Mouse (Mus musculus) heart, adult 18-20 months (tissue): ENCODE results near the gene Nos2. TPM values are rescaled to one million over a fixed set of nuclear protein-coding genes. Genes with fewer than 3 reads are reported as not detected.
A peak's percentile ranks its signal among the peaks of the same experiment; 100 is the strongest.

ENCODE experiments used
- DNase-seq, 2 experiments: peaks; one replicate each; pipeline ENCODE4 v3.0.0; 2021 to 2022; ENCODE audit warnings: mixed read lengths in 1 of 2
- total RNA-seq, 2 experiments: library from RNA; stranded (reverse); gene quantifications; 2 replicates each; pipeline ENCODE4 v1.2.3; 2021

Gene Nos2
- total RNA-seq, 2 experiments from 2014 or later, result 3.3 to 6.3 TPM

DNA sequence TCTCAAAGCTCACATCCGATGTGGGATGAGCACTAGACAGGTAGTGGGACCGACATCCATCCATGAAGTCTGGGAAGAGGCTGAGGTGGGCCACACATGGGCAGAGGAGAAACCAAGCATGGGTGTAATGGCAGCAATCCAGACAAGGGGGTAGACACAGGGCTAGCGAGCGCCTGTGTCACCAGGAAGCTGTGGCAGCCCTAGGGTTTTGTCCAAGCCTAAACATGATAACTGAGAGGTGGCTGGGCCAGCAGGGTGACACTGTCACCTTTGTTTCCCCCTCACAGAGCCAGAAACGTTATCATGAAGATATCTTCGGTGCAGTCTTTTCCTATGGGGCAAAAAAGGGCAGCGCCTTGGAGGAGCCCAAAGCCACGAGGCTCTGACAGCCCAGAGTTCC, 38.8 kb downstream of the Nos2 start:
- no peak for DNase-seq

DNA sequence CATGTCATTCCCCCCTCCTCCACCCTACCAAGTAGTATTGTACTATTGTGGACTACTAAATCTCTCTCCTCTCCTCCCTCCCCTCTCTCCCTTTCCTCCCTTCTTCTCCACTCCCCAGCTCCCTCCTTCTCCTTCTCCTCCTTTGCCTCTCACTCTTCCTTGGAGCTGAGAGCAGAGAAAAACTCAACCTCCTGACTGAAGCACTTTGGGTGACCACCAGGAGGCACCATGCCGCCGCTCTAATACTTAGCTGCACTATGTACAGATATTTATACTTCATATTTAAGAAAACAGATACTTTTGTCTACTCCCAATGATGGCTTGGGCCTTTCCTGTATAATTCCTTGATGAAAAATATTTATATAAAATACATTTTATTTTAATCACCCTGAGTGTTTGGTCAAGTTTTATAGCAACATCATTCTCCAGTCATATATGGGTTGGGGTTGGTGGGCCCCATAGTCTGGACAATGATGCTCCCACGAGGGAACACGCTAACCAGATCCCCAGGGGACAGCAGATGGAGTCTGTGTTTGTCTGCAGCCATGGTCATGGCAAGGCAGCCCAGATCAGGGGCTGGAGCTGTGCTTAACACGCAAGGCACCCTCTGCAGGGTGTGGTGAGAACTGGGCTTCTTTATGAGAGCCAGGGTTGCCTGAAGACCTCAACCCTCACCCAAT, 39.4 kb downstream of the Nos2 start:
- peak in 1 of 2 experiments; percentile 44 for DNase-seq

DNA sequence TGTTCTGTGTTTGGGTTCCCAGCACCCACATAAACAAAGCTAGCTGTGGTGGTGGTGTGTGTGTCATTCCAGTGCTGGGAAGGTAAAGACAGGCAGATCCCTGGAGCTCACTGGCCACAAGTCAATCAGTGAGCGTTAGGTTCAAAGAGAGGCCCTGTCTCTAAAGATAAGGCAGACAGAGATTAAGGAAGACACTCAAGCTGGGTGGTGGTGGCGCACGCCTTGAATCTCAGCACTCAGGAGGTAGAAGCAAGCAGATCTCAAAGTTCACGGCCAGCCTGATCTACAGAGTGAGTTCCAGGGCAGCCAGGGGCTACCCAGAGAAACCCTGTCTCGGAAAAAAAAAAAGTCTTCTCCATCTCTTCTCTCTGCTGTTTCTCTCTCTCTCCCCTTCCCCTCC, 40.6 kb downstream of the Nos2 start:
- no peak for DNase-seq

DNA sequence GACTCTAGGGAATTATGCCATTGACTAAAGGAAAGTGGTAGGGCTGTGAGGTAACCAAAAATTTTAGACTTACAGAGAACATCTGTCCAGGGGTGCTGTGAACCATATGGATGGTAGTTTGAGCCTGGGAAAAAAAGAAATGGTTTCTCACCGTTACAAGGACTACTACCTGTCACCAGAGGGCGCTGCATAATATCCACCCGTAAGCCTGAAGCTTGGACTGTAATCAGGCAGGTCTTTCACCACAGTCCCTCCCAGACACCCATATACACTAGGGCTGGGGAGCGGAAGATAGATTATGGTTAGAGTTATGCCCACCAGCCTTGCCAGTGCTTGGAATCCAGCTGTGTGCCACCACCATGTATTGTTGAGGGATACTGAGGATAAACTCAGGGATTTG, 46.8 kb downstream of the Nos2 start:
- peak; percentile 33 to 69 for DNase-seq

DNA sequence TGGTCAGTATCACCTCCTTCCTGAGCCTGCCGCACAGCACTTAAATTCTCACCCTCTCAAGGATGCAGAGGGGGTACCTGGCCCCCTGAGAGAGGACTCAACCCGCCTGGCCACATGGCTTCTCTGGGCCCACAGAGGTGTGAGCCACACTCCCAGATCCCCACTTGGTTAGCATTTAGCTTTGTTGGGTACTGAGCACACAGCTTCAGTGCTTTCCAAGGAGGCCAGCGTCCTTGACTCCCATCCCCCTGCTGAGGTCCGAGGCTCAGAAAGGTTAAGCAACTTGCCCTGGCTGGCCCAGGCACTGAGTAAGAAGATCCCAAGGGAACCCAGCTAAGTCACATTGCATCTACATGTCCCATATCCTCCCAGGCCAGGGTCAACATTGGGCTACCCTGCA, 47.5 kb downstream of the Nos2 start:
- no peak for DNase-seq

DNA sequence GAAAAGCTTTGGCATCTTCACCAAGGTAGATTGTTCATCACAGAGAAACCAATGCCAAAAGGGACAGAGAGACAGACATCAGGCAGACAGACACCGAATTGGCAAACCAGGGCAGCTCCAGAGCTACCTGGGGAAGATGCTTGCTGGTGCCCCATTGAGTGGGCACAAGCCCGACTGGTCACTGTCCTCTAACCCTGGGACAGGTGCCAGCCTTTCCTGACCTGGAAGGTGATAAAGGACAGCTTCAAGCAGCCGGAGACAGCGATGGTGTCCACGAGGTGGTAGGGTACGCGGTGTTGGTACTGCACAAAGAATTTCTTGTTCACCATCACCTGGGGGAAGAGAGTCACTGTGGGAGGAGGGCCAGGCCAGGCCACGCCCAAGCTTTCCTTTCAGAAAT, 50.5 kb downstream of the Nos2 start:
- no peak for DNase-seq

DNA sequence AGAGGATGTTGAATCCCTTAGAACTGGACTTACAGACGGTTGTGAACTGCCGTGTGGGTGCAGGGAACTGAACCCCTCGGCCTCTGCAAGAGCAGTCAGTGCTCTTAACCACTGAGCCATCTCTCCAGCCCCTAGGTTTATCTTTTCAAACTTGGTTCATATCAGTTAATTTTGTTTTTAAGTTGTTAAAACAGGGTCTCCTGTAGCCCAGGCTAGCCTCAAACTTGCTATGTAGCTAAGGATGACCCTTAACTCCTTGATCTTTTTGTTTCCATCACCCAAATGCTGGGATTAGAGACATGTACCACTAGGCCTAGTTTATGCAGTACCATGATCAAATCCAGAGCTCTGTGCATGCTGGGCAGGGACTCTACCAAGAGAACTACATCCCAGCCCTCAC, 51.2 kb downstream of the Nos2 start:
- no peak for DNase-seq

DNA sequence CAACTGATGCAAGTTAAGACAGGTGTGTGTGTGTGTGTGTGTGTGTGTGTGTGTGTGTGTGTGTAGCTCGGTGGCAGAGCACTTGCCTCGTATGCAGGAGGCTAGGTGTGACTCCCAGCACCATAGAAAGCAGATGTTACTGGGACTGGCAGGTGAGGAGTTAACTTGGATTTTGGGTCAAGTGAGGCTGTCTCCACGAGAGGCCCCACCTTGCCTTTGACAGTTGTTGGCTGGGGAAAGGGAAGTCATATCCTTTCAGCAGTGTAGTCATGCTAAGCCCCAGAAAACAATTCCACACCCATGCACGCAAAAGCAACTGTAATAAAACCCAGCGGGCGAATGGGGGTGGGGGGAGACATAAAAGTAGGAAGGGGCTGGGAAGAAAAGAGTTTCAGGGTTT, 51.7 kb downstream of the Nos2 start:
- DNase-seq, result no peak

DNA sequence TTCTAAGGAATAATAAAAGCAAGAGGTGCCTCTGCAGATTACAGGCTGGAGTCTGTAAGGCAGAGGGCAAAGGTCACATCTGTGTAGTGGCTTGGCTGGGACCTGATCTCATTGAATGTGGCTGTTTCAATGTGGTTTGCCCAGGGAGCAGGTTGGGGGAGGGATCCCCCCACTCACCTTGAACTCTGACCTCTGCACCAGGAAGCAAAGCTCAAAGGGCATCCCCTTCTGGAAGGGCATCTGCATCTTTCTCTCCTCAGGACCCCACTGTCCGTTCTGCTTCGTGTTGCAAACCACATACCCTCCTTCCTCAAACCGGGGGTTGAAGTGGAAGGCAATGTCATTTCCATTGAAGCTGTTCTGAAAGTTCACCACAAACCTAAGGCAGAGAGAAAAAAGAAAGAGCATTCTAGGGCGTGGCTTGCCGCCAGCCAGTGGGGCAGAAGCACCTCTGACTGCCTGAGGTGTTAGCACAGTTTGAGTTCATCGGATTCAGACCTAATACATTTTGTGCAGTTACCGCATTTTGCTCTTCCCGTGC, 52.3 kb downstream of the Nos2 start:
- DNase-seq, result no peak

DNA sequence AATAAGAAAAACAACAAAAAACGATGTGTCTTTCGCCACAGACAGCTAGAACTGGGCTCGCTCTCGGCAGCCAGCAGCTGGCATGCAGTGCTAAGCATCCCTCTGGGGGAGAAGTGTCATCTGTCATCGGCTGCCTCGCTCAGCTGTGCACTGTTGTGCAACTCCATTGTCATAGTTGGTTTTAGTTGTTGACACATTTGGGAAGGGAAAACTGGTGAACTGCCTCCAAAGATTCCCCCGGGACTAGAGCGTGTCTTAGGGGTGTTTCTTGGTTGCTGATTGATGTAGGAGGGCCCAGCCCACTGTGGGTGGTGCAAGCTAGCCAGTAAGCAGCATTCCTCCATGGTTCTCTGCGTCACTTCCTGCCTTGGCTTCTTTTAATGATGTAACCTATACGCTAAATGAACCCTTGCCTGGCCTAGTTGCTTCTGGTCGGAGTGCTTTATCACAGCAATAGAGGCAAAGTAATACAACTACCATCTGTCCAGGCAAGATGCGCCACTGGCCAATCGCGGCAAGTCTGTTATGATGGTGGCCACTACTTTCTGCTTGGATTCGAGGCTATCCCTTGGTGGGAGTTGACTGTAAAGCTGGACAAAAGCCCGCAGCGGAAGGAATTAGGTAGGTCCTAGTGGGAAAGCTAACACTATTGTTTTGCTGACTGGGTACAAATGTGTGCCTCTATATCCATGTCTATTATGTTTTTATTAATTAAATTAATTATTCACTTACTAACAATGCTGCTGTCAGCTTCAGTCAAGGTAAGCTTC, 53.0 kb downstream of the Nos2 start:
- peak; percentile 73 to 83 for DNase-seq

DNA sequence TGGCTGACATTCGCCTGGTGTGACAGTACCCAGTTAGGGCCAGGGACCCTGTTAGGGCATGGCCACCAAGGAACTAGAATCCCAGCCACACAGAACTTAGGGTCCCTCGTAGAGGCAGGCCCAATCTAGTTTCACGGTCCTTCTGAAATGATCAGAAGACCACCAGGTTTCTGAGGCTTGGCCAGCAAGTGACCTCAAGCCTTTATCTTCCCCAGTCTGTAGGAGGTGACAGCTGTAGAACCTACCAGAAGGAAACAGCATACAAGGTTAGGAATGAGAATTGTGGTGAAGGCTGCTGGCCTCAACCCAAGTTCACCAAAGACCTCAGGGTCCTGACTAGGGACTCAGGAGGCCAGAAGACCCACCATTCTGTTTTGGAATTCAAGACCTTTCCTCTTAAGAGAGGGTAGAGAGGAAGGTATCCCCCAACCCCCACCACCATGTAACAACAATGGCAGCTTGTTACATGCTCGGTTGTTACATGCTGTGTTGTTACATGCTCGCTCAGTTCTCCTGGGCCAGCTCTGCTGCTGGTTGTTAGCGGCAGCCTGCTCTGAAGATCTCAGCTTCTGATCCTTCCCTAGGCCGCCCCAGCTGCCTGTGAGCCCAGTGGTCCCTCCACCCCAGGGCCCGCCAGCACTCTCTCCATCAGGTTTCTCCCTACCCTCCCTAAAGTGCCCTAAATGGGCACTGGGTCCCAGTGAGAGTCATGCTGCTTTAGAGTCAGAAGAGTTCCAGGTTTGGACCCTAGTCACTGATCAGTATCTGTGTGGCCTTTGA, 56.3 kb downstream of the Nos2 start:
- no peak for DNase-seq

DNA sequence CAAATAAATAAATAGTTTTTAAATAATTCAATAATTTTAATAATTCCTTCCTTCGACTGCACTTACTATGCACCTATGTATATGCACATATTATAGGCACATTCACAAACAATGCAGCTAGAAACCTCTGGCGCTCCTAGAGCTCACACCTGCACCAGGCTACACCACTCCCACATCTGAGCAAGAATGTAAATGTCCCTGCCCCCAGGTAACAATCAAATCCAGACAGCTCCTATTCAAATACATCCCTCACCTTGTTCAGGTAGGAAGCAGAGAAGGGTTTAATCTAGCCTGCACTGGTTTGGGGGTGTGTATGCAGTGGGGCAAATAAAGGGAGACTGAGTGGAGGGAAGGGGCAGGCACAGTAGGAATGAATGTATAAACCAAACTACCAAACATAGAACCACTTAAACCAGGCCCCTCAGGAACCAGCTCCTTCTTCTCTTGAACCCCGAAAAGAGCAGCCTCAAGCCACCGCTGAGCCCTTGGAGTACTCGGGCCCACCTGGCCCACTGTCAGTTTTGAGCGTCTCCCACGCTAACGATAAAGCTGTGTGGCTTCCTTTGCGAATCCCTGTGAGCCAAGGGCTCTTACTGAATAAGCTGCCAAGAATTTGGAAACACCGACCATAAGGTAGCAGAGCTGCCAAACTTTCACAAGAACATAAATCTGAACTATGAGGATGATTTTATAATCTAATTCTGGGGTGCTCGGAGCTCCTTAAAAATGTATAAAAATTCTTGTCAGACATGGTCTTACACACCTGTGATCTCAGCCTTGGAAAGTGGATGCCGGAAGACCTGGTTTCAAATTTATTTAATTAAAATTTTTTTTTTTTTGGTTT, 57.8 kb downstream of the Nos2 start:
- DNase-seq, result no peak

DNA sequence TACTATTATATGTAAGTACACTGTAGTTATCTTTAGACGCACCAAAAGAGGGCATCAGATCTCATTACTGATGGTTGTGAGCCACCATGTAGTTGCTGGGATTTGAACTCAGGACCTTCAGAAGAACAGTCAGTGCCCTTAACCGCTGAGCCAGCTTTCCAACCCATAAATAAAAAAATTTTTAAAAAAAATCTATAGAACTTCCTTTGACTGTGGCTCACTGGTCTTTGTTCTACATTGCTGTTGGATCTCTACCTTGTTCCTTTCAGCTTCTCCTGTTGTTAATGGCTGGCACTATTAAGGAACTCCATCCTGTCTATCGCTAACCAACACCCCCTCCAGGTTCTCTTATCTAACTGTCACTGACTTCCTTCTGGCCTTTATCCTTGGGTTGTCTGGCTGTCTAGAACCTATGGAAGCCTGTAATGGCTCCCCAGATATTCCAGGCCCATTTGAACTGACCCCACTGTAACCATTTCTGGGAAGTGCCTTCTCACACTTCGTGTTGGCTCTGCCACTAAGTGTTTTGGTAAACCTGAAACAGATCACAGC, 59.6 kb downstream of the Nos2 start:
- DNase-seq, result no peak

DNA sequence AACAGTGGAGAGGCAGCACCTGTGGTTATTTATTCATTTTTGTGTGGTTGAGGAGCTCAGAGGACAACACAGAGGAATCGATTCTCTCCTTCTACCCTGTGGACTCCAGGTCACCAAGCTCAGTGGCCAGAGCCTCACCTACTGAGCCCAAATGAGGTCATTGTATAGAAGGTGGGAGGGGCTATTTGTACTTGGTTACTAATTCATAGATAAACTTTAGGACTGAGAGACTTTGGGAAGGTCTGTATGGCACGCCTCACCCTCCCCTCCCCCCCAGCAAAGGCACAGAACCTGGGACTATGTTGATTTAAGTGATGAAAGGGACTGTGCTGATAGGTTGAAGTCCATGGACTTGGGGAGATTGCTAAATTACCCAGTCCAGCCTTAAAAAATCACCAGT, 61.5 kb downstream of the Nos2 start:
- no peak for DNase-seq

DNA sequence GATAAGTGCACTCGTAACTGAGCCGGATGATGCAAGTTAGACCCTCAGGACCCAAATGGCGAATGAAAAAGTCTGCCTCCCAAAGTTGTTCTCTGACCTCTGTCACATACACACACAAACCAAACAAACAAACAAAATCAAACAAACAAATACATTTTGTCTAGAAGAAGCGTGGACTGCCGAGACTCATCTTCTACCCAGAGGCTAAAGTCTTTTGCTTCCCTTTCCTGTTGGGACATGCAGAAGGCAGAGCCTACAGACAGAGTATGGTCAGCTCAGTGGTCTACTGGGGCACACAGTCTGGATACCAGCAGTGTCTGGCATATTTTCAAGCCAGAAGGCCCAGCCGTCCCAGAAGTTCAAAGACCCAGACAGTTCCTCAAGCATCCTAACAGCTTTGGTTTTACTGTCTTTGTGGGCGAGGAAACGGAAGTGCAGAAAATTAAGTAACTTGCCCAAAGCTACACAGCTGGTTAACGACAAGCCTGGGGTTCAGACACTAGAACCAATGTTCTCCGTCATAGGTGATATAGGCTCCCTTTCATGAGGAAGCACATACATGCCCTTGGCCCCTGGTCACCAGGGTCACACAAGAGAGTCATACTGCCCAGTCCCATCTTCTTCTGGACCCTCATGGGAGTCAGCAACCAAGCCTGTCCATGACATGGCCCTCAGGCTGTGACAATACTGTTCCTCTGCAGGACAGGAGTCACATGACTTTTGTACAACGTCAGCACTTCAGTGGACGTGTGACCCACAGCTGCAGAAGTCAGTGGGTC, 62.1 kb downstream of the Nos2 start:
- peak; percentile 30 to 34 for DNase-seq

DNA sequence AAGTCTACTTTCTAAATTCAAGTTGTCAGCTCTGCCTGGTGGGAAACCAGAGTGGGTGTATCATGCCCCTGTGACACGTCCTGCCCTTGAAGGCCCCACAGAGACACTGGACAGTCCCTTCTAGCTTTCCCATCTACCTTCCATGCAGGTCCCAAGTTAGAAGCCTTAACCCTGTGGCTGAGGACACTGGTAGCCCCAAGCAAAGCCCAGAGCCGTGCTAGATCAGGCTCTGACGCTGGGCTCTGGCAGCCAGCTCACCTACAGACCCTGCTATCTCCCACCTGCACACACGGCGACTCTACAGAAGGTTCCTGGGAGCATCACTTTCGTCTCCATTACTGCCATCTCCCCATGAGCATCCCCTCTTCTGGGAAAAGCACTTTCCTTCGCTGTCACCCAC, 63.0 kb downstream of the Nos2 start:
- no peak for DNase-seq

DNA sequence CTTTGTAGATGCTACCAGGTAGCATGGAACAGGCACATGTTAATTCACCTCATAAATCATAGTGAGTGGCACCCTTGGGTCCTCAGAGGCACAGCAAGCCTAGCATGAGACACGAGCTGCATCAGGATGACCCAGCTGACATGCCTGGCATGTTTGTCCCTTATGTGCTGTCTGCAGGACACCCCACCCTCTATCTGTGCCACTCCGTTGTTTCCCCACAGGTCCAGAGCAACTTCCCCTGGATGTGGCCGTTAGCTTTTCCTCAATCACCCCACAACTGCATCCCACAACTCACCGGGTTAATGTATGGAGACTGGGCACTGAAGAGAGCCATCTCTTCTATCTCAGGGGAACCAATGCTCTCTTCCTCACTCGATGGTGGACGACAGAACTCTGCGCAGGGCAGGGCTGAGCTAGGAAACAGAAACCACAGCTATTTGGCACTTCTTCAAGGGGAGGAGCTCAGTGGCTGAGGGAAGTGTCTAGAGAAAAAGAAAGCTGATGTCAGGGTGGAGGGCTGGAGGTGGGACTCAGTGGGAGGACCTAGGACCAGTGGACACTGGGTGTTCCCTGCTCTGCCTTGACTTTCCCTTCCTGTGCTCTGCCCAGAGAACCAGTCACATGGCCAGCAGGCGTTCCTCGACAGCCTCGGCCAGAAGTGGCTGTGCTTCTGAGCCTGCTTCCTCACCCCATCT, 64.0 kb downstream of the Nos2 start, which contains the start of gene Lgals9:
Lgals9 (minus strand) TSS at position 464 of the 695 bp plus-strand sequence.
- DNase-seq, result peak; percentile 91 to 95

DNA sequence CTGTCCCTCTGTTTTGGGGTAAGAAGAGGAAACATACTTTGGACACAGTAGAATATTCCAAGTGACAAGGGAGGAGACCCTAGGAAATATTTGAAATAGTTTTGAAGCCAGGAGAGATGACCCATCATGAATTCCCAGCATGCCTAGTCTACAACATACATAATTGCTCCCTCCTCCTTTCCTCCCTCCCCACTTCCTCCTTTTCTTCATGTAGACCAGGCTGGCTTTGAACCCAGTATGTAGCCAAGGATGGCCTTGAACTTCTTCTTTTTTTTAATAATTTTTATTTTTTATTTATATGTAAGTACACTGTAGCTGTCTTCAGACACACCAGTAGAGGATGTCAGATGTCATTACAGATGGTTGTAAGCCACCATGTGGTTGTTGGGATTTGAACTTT, 64.9 kb downstream of the Nos2 start:
- DNase-seq, result no peak

DNA sequence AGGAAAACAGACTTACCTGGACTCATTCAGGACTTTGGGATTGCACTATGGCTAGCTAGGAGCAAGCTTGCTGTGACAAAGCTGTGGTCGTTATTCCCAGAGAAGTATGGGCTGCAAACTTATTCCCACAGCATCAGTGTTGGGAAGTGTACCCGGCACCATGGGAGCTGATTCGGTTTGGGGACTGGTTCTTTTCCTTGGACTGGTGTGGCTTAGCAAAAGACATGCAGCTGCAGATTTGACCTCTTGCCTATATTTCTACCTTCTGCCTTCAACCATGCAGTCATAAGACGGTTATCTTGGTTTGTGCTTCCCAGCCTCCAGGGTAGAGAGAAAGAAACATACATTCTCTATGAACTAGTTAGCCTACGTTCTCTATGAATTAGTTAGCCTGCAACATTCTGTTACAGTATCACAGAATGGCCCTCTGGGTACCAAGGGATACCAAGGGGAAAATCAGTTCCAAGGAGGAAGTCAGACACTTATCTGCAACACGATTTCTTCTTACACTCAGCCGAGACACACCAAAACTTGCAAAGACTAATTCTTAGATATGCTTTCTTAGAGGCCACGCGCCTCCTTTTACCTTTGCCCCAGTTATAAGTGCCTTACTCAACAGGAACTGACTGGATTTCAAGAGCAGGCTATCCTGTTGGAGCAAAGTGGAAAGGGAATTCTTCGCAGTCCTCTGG, 65.9 kb downstream of the Nos2 start:
- no peak for DNase-seq
